Comparison of ENCODE assay signal across 11 mouse cellular contexts in genomic region chr2:77056367-77056766, GRCm38 (mm10).
DNase-seq lines count a peak whose midpoint lies in the region; ATAC-seq and TF ChIP-seq lines count a peak whose summit lies in the region.
"Had no signal": no experiment of that assay in that cellular context is flagged by ENCODE, and none has a peak within 500 bp of the region (broad histone marks: within the 10 kb centered on the region; RNA-seq: fewer than 3 reads in every experiment).

No protein-coding gene starts in this region.

- no peaks in the 10 kb centered on the region for H3K27me3 ChIP-seq in forebrain, embryonic 14.5 days (replicated peaks; ENCODE audit: control insufficient read depth, insufficient read depth, low read length)
- H3K27me3 ChIP-seq in midbrain, embryonic 10.5 days (ENCODE audit: low read depth, poor library complexity, severe bottlenecking): no peaks in the 10 kb centered on the region
- no peaks in the 10 kb centered on the region for H3K27me3 ChIP-seq in stomach, postnatal 0 days (ENCODE audit: control insufficient read depth, insufficient read depth, low read length)

- peak overlapping the region; percentile 9; the same call in 1 of the 2 replicates for H3K9ac ChIP-seq in forebrain, embryonic 14.5 days (ENCODE audit: low read length)
- no peak overlapping the region for H3K9ac ChIP-seq in stomach, postnatal 0 days (ENCODE audit: low read length)

- H3K4me2 ChIP-seq in forebrain, embryonic 14.5 days (ENCODE audit: low read length): peak overlapping the region; percentile 31
- no peak overlapping the region for H3K4me2 ChIP-seq in stomach, postnatal 0 days (replicated peaks; ENCODE audit: low read depth)

- H3K36me3 ChIP-seq in forebrain, embryonic 14.5 days (ENCODE audit: control insufficient read depth, insufficient read depth, low read length): no peaks in the 10 kb centered on the region
- H3K36me3 ChIP-seq in midbrain, embryonic 10.5 days: no peaks in the 10 kb centered on the region
- H3K36me3 ChIP-seq in stomach, postnatal 0 days (ENCODE audit: control insufficient read depth, insufficient read depth, low read length): no peaks in the 10 kb centered on the region

- peak; percentile 52; the same call in 1 of the 2 replicates for ATAC-seq in forebrain, embryonic 14.5 days
- ATAC-seq in stomach, postnatal 0 days (ENCODE audit: low FRiP score, low TSS enrichment): no peak
- ATAC-seq: activated CD4-positive, CD25-positive, alpha-beta regulatory T cell, adult 4 months had no signal

- H3K27ac ChIP-seq in forebrain, embryonic 14.5 days (ENCODE audit: low read depth, low read length): no peak overlapping the region
- 0 out of 2 replicates have a peak overlapping the region, but pooled peaks have one; percentile 33 for H3K27ac ChIP-seq in midbrain, embryonic 10.5 days (replicated peaks)
- no peak overlapping the region for H3K27ac ChIP-seq in stomach, postnatal 0 days (replicated peaks)
- H3K27ac ChIP-seq: macrophage had no signal

- no peaks in the 10 kb centered on the region for H3K9me3 ChIP-seq in forebrain, embryonic 14.5 days (replicated peaks; ENCODE audit: control insufficient read depth, low read length)
- no peaks in the 10 kb centered on the region for H3K9me3 ChIP-seq in midbrain, embryonic 10.5 days (replicated peaks)
- no peaks in the 10 kb centered on the region for H3K9me3 ChIP-seq in stomach, postnatal 0 days (ENCODE audit: control insufficient read depth, low read length)

- H3K4me1 ChIP-seq in forebrain, embryonic 14.5 days (ENCODE audit: control insufficient read depth, insufficient read depth, low read length): peaks cover 10% of the 10 kb centered on the region
- peaks cover 35% of the 10 kb centered on the region for H3K4me1 ChIP-seq in midbrain, embryonic 10.5 days
- no peaks in the 10 kb centered on the region for H3K4me1 ChIP-seq in stomach, postnatal 0 days (replicated peaks; ENCODE audit: control insufficient read depth, insufficient read depth)

- no peak for TF ChIP-seq CTCF in stomach, postnatal 0 days (IDR thresholded peaks at IDR 0.05; ENCODE audit: low read depth)

- peak; percentile 54 to 56 for DNase-seq in right cerebral cortex, adult 2 months (ENCODE audit: low spot score in 2 of 2)
- DNase-seq in right cerebral cortex, postnatal 10 days (ENCODE audit: low spot score in 2 of 2): no peak
- DNase-seq in forebrain, embryonic 14.5 days (ENCODE audit: low spot score): peak; percentile 60
- no peak for DNase-seq in midbrain, embryonic 10.5 days (ENCODE audit: low spot score)
- DNase-seq in heart, adult 9 months (ENCODE audit: low spot score in 2 of 2): no peak
- DNase-seq in stomach, postnatal 0 days (ENCODE audit: low spot score): no peak
- DNase-seq in spleen, postnatal 4 days (ENCODE audit: low spot score in 2 of 2): no peak
- no peak for DNase-seq in urinary bladder, postnatal 25 days (ENCODE audit: low spot score)

- TF ChIP-seq EP300 in stomach, postnatal 0 days (optimal IDR thresholded peaks at IDR 0.05): no peak

- no peak overlapping the region for H3K4me3 ChIP-seq in forebrain, embryonic 14.5 days (ENCODE audit: low read depth, low read length)
- no peak overlapping the region; the same call in 1 of the 2 replicates for H3K4me3 ChIP-seq in midbrain, embryonic 10.5 days
- H3K4me3 ChIP-seq in stomach, postnatal 0 days (ENCODE audit: low read depth, low read length): no peak overlapping the region
- H3K4me3 ChIP-seq: erythroblast, embryonic 14.5 days had no signal

- 13% methylated on average over 11 of the region's 11 CpGs for WGBS in forebrain, embryonic 14.5 days
- WGBS in midbrain, embryonic 10.5 days: 36% methylated on average over 11 of the region's 11 CpGs
- 34% methylated on average over 11 of the region's 11 CpGs for WGBS in stomach, postnatal 0 days

Comparison
In these comparisons a context has a peak if more than half of its experiments do, and no peak if none do; other contexts are left out.
1. DNase-seq: peak in right cerebral cortex, adult 2 months (2 of 2) and forebrain, embryonic 14.5 days (single experiment); none in right cerebral cortex, postnatal 10 days (0 of 2), midbrain, embryonic 10.5 days (single experiment), heart, adult 9 months (0 of 2), stomach, postnatal 0 days (single experiment), spleen, postnatal 4 days (0 of 2) and urinary bladder, postnatal 25 days (single experiment).